Mouse (Mus musculus) midbrain, embryonic 16.5 days (tissue): ENCODE measurements at regions not wholly inside any gene's neighbourhood (a gene's known extent, or its start where the extent isn't known, plus 50 kb on each side); places are given as distances from the start of the nearest gene placed in this dataset.

Experiments
- ATAC-seq: fragments of 200-750 bp; cut with Nextera tagmentation; 2 replicates; pipeline ENCODE4 v1.8.0; 2017; ENCODE audit warnings: moderate TSS enrichment
- H3K27ac ChIP-seq: fragments of 300-500 bp; sonication (generic); 2 replicates; pipeline ENCODE4 v1.5.1; 2014; ENCODE audit warnings: mild to moderate bottlenecking, low read length, mixed read lengths
- H3K27me3 ChIP-seq: fragments of 300-500 bp; sonication (generic); 2 replicates; pipeline ENCODE4 v1.6.1; 2014; ENCODE audit warnings: low read depth, low read length, mixed read lengths; ENCODE audit not compliant: control insufficient read depth, insufficient read depth
- H3K36me3 ChIP-seq: fragments of 300-500 bp; sonication (generic); 2 replicates; pipeline ENCODE4 v1.6.1; 2014; ENCODE audit warnings: mild to moderate bottlenecking, low read length, moderate library complexity, mixed read lengths; ENCODE audit not compliant: control insufficient read depth, insufficient read depth
- H3K4me1 ChIP-seq: fragments of 300-500 bp; sonication (generic); 2 replicates; pipeline ENCODE4 v1.6.1; 2014; ENCODE audit warnings: mild to moderate bottlenecking, low read length, mixed read lengths; ENCODE audit not compliant: control insufficient read depth, insufficient read depth
- H3K4me2 ChIP-seq: fragments of 300-500 bp; sonication (generic); 2 replicates; pipeline ENCODE4 v1.6.1; 2014; ENCODE audit warnings: mild to moderate bottlenecking, low read length, mixed read lengths
- H3K4me3 ChIP-seq: fragments of 300-500 bp; sonication (generic); 2 replicates; pipeline ENCODE4 v1.5.1; 2014; ENCODE audit warnings: low read depth, mild to moderate bottlenecking, low read length, moderate library complexity, mixed read lengths
- H3K9ac ChIP-seq: fragments of 300-500 bp; sonication (generic); 2 replicates; pipeline ENCODE4 v1.6.1; 2014; ENCODE audit warnings: low read depth, low read length, mixed read lengths
- H3K9me3 ChIP-seq: fragments of 300-500 bp; sonication (generic); replicated peaks from 2 replicates; pipeline ENCODE4 v1.6.1; 2014; ENCODE audit warnings: mild to moderate bottlenecking, low read length, mixed read lengths; ENCODE audit not compliant: control insufficient read depth, poor library complexity, severe bottlenecking
- WGBS: fragments of 180-500 bp; shearing (Covaris S2); extraction: QIAGEN DNeasy Blood & Tissue Kit; methylation state at CpG from one replicate; pipeline ENCODE4 v1.1.7; 2014; 5-methylcytosine and 5-hydroxymethylcytosine counted together

- 64% methylated on average over 8 of the region's 8 CpGs for WGBS
- H3K9me3 ChIP-seq = no peaks in the 10 kb centered on the region
- H3K4me1 ChIP-seq = no peaks in the 10 kb centered on the region; the same call in 1 of the 2 replicates
- no peak overlapping the region for H3K9ac ChIP-seq
- H3K27me3 ChIP-seq = no peaks in the 10 kb centered on the region
- no peak overlapping the region for H3K27ac ChIP-seq
- H3K4me3 ChIP-seq = no peak overlapping the region
- no peak for ATAC-seq
- no peak overlapping the region for H3K4me2 ChIP-seq
- no peaks in the 10 kb centered on the region for H3K36me3 ChIP-seq
Measured at GRCm38 (mm10) chr4:137181252-137181651, 96.0 kb upstream of the Wnt4 start.

- H3K36me3 ChIP-seq = no peaks in the 10 kb centered on the region
- no peaks in the 10 kb centered on the region; the same call in 1 of the 2 replicates for H3K4me1 ChIP-seq
- H3K27ac ChIP-seq = no peak overlapping the region
- H3K4me2 ChIP-seq = no peak overlapping the region
- no peak for ATAC-seq
- no peak overlapping the region for H3K9ac ChIP-seq
- no peaks in the 10 kb centered on the region for H3K9me3 ChIP-seq
- H3K27me3 ChIP-seq = no peaks in the 10 kb centered on the region
- WGBS = 91% methylated on average over 2 of the region's 2 CpGs
- no peak overlapping the region for H3K4me3 ChIP-seq
Measured at GRCm38 (mm10) chr4:137180083-137180482, 97.2 kb upstream of the Wnt4 start.

DNA sequence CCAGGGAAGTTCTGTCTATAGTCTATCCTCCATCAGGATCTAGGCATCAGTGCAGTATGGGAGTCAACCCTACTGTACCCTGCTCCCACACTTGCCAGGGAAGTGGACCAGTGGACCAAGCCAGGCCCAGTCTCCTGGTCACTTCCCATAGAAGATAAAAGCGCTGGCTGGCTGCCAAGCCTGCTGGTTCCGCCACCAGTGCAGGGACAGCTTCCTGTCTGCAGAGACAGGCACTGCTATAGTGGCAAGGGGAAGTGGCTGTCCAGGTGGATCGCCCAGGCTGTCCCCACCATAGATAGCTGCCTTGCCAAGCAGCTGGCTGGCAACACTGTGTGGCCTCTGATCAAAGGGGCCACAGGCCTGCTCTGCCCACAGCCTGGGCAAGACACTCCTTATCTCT lies 98.5 kb upstream of the Wnt4 start:
- ATAC-seq = no peak
- Histone ChIP-seq H3K27me3 (no peaks in the 10 kb centered on the region), H3K4me1 (no peaks in the 10 kb centered on the region), H3K9me3 (no peaks in the 10 kb centered on the region), H3K4me2 (no peak overlapping the region), H3K9ac (no peak overlapping the region), H3K4me3 (no peak overlapping the region), H3K27ac (no peak overlapping the region), H3K36me3 (no peaks in the 10 kb centered on the region)
- 61% methylated on average over 3 of the region's 3 CpGs for WGBS

GRCm38 (mm10) chr4:137164933-137165332 lies 112.4 kb upstream of the Wnt4 start:
- Histone ChIP-seq H3K27ac (no peak overlapping the region), H3K27me3 (peaks cover 5% of the 10 kb centered on the region; the same call in 1 of the 2 replicates), H3K9me3 (no peaks in the 10 kb centered on the region), H3K4me2 (peak overlapping the region; percentile 50), H3K36me3 (no peaks in the 10 kb centered on the region), H3K9ac (no peak overlapping the region), H3K4me1 (no peaks in the 10 kb centered on the region; the same call in 1 of the 2 replicates), H3K4me3 (peak overlapping the region; percentile 10; the same call in 1 of the 2 replicates)
- no peak for ATAC-seq
- WGBS = 30% methylated on average over 9 of the region's 9 CpGs

- Histone ChIP-seq H3K4me2 (peak overlapping the region; percentile 50), H3K27me3 (peaks cover 5% of the 10 kb centered on the region; the same call in 1 of the 2 replicates), H3K27ac (no peak overlapping the region), H3K36me3 (no peaks in the 10 kb centered on the region), H3K9me3 (no peaks in the 10 kb centered on the region), H3K4me1 (no peaks in the 10 kb centered on the region; the same call in 1 of the 2 replicates), H3K4me3 (peak overlapping the region; percentile 10; the same call in 1 of the 2 replicates), H3K9ac (peak overlapping the region; percentile 33; the same call in 1 of the 2 replicates)
- WGBS = 2% methylated on average over 12 of the region's 12 CpGs
- peak; percentile 45 for ATAC-seq
Measured at GRCm38 (mm10) chr4:137164429-137164828, 112.9 kb upstream of the Wnt4 start.

GRCm38 (mm10) chr4:137163962-137164361 lies 113.3 kb upstream of the Wnt4 start:
- H3K4me2 ChIP-seq = peak overlapping the region; percentile 50; the same call in 1 of the 2 replicates
- no peak for ATAC-seq
- no peaks in the 10 kb centered on the region for H3K36me3 ChIP-seq
- no peaks in the 10 kb centered on the region for H3K9me3 ChIP-seq
- peaks cover 5% of the 10 kb centered on the region; the same call in 1 of the 2 replicates for H3K27me3 ChIP-seq
- no peak overlapping the region for H3K27ac ChIP-seq
- WGBS = 63% methylated on average over 12 of the region's 12 CpGs
- no peak overlapping the region for H3K4me3 ChIP-seq
- no peaks in the 10 kb centered on the region; the same call in 1 of the 2 replicates for H3K4me1 ChIP-seq
- H3K9ac ChIP-seq = no peak overlapping the region

- Histone ChIP-seq H3K36me3 (no peaks in the 10 kb centered on the region), H3K4me1 (no peaks in the 10 kb centered on the region; the same call in 1 of the 2 replicates), H3K27ac (no peak overlapping the region), H3K9ac (no peak overlapping the region), H3K27me3 (peaks cover 5% of the 10 kb centered on the region; the same call in 1 of the 2 replicates), H3K4me2 (no peak overlapping the region), H3K9me3 (no peaks in the 10 kb centered on the region), H3K4me3 (no peak overlapping the region)
- no peak for ATAC-seq
- WGBS = 90% methylated on average over 7 of the region's 7 CpGs
Measured at GRCm38 (mm10) chr4:137160526-137160925, 111.9 kb upstream of the Zbtb40 start.

GRCm38 (mm10) chr4:137158201-137158600 lies 109.6 kb upstream of the Zbtb40 start:
- H3K4me1 ChIP-seq = no peaks in the 10 kb centered on the region
- H3K9me3 ChIP-seq = no peaks in the 10 kb centered on the region
- peaks cover under 1% of the 10 kb centered on the region; the same call in 1 of the 2 replicates for H3K27me3 ChIP-seq
- no peak overlapping the region for H3K9ac ChIP-seq
- WGBS = 66% methylated on average over 9 of the region's 9 CpGs
- no peaks in the 10 kb centered on the region for H3K36me3 ChIP-seq
- H3K4me3 ChIP-seq = no peak overlapping the region
- H3K4me2 ChIP-seq = no peak overlapping the region
- H3K27ac ChIP-seq = no peak overlapping the region
- no peak for ATAC-seq

GRCm38 (mm10) chr4:137156441-137157105 lies 108.0 kb upstream of the Zbtb40 start:
- Histone ChIP-seq H3K9ac (no peak overlapping the region), H3K36me3 (no peaks in the 10 kb centered on the region), H3K4me3 (no peak overlapping the region), H3K4me2 (no peak overlapping the region), H3K4me1 (no peaks in the 10 kb centered on the region), H3K27me3 (no peaks in the 10 kb centered on the region), H3K27ac (no peak overlapping the region), H3K9me3 (no peaks in the 10 kb centered on the region)
- 63% methylated on average over 11 of the region's 11 CpGs for WGBS
- no peak for ATAC-seq
